Mouse (Mus musculus) cerebellum, adult 8-10 months (tissue): ENCODE measurements around the gene Gm10309.
"Not testable (repeated sequence)": the region's sequence is repeated elsewhere in the genome, so short reads cannot be mapped to it uniquely, and the experiment has no call there.

Experiments used
- DNase-seq: peaks from one replicate; pipeline ENCODE4 v3.0.0; 2022

Gm10309 gene

DNA sequence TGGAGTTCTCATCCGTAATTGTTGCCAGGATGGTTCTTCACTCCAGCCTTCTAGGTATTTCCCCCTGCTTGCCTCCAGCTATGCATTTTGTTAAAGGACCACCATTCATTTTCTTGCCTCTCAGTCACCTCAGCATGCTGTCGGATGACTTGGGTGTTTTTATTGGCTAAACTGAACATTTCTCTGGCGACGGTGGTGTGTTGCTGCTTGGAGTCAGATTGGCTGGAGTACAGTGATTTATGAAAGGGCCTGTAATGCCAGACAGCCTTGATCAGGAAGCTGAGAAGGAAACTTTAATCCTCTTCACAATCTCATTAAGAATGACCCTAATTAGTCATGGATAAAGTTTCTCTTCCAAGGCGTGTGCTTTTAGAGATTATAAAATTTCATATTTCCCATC, 4.8 kb upstream of the Gm10309 start:
- no peak for DNase-seq

DNA sequence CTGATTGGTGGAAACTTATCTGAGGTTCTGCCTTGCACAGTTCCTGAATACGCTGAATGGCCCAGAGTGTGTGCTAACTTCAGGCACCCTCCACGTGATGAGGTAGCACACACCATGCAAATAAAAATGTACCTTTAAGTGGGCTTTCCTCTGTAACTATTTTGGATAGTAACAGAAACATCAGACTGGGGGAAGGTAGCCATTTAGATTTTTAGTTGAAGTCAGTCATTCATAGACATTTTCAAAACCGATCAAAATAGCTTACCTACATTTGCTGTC, 3.1 kb upstream of the Gm10309 start:
- DNase-seq: no peak

DNA sequence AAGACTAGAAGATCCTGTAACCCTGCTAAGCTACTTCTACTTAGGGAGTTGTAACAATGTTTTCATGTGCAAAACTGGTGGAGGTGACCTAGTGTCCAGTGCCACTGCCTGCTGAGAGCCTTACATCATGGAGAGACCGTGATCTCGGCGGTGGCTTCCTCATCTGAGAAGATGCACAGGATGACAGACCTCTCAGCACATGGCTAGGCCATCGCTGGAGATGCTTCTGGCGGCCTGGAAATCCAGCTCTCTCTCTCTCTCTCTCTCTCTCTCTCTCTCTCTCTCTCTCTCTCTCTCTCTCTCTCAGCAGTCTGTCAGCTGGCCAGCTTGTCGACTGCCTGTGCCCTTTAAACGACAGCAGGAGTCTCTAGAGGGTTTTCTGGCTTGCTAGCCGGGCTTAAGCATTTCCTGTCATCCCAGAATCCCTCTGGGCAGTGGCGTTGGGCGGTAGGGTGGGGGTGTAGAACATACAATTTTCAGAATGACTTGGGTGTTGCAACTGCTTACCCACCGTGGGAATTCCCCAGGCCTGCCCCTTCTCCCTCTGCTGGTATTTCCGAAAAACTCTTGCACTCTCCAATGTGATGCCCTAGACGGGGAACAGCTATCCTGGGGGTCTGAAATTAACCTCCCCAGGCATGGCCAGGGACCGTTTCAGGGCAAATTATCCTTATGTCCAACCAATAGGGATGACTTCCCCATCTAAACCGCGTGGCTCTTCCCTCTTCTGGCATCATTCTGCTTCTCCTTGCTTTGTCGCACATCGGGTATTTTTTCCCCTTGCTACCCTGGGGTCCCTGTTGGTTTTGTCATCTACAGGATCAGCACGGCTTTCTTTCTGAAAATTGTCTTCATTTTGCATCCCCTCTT, 2.5 kb upstream of the Gm10309 start:
- no peak for DNase-seq

- DNase-seq: no peak
These were observed 1.8 kb upstream of the Gm10309 start for GRCm38 (mm10) chr17:86506881-86507280.

DNA sequence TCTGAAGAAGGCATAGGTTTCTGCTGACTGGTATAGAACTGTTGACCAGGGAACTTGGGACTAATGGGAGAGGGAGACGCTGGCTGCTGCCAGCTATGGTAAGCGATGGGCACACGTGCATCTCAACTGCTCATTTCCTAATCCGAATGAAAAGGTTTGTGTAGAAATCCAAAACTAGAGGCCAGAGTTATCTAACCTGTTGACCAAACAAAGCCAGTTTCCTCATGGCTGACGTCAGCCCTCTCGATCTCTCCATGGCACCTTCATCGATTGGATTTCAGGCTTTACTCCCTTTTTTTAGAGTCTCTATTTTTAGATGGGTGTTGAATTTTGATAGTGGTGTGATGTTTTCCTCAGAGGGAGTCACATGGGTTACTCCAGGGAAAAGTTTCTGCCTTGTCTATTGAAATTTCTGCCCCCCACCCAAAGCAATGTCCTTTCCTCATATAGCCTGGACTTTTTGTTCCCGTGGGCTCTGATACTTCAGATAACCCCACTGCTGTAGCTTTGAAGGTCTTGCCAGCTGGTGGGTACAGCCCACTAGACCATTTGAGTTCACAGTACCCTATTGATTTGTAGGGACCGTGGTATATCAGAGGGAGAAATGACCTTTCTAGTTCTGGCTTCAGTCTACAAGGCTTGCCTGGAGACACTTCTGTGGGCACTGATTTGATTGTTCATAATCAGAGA, 1.7 kb downstream of the Gm10309 start:
- no peak for DNase-seq

DNA sequence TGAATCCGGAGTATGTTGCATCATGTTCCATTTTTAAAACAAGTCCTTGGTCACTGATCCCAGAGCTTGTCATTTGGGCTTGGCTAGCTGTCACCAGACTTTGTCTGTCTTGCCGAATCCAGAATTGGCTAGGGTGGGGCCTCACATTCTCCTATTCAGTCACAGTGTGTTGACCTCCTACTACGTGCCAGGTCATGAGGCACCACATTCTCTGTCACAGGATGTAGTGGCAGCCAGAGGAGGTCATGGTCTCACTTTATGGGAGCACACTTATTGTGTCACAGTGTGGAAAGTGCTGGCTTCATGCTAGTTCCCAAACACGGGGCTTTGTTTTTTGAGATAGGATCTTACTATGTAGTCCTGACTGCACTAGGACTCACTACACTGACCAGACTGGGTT, 3.6 kb downstream of the Gm10309 start:
- no peak for DNase-seq

GRCm38 (mm10) chr17:86499359-86500045, 5.5 kb downstream of the Gm10309 start:
- DNase-seq: no peak

- DNase-seq: no peak
These were observed 7.7 kb downstream of the Gm10309 start for GRCm38 (mm10) chr17:86497302-86497701.

DNA sequence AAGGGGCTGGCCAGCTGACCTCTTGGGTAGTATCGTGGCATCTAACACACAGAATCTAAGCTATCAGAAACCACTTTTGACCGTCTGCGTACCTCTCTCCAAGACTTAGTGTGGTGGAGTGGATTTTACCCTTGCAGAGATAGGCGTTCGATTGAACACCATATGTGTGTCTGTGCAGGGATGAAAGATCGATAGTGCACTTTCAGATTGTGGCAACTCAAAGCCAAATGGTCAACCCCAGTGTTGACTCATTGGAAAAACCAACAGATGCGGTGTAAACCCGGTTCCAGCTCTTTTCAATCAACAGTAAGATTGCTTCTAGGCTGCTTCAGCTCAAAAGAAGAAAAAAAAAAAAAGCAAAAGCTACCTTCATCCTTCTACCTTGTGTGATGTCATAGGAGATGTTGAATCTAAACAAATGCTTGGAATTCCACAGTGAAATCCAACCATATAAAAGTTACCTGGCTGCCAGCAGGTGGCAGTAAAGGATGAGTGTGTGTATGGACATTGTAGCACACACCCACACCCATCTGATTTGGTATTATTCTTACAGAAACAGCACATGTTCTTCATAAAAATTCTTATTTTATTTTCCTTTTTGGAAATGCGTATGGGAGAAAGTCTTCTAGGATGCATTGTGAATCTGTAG, 8.8 kb downstream of the Gm10309 start:
- DNase-seq: peak; percentile 32

DNA sequence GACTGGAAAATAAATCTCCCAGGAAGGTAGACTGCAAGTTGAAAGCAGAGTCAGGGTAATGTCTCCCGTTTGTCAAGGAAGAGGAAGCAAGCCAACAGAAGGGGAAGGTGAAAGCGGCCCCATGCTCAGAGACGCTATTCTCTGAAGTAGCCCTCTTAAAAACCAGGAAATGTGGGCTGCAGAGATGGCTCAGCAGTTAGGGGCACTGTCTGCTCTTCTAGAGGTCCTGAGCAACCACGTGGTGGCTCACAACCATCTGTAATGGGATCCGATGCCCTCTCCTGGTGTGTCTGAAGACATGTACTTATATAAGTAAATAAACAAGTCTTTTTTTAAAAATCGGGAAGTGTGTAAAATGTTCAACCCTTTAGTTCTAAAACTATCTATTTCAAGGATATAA, 10.1 kb downstream of the Gm10309 start:
- no peak for DNase-seq

- DNase-seq: no peak
These were observed 10.5 kb downstream of the Gm10309 start for GRCm38 (mm10) chr17:86494494-86494893.

DNA sequence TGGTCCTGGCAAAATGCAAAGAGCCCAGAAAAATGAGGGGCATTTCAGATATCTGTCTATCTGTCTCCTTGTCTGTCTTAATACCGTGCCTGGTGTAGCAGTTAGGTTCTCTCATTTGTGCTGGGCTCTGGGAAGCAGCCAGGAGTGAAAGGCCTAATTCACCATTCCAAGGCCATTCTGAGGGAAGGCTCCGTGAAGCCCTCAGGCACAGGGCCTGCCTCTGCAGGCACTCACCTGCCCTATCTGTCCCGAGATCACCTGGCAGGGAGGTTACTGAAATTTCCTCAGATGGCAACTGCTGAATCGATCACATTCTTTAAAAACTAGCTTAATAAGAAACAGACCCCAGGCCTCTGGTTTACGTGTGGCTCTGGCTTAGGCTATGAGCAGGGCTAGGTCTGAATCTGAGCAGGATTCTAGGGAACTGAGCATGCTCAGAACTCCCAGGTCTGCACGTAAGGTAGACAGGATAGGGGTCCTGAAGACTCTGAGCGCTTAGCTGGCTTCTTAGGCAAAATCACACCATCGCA, 11.1 kb downstream of the Gm10309 start:
- no peak for DNase-seq

DNA sequence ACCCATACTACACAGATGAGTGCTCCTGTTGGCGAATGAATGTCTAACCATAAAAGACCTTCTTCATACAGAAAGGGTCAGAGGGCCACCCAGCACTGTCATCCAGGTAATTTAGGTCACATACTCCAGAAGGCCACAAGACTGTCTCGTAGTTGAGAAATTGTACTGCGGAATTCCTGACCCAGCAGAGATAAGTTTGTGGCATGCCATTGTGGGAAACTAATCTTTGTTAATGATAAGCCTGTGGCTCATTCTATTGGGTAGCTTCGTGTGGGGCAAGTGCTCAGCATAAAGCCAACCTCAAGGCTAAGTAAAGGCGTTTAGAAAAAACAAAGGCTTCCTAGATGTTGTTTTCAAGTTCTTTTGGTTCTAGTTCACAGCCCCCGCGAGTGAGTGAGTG, 12.7 kb downstream of the Gm10309 start:
- no peak for DNase-seq

DNA sequence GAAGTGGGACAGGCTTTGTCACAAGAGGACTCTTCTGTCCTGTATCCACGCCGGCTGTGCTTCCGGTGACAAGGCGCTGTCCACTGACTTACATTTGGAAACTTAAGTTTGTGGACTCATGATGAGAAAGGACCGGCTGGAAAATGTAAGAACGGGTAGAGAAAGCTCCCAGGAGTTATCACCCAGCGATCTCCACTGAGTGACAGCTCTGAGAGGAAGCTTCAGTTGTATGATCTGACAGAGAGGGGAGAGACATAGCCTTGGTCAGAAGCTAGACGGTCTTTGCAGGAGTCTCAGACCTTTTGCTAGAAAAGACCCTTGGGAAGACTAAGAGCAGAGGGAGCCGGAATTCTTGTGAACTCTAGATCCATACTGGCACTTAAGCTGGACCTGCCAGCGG, 15.2 kb downstream of the Gm10309 start:
- DNase-seq: no peak

- DNase-seq: no peak
These were observed 17.6 kb downstream of the Gm10309 start for GRCm38 (mm10) chr17:86487450-86487849.

GRCm38 (mm10) chr17:86486657-86487056, 18.4 kb downstream of the Gm10309 start:
- DNase-seq: no peak

- DNase-seq: peak; percentile 76
These were observed 20.8 kb downstream of the Gm10309 start for GRCm38 (mm10) chr17:86484087-86484737.

DNA sequence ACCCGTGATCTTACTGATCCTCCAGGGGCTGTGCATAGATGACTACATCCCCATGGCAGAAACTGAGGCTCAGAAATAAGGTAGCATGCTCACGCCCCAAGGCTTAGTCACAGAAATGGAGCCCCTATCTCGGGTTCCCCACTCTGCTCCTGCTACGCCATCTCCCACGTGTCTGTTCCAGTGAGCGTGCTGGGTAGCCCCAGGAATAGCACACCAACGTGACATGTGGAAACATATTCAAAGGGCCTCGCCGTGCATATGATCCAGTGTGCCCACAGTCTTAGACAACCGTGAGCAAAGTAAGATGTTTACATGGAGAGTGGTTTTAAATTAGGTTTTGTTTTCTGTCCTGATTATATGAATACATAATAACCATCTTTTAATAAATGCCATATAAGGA, 22.4 kb downstream of the Gm10309 start:
- no peak for DNase-seq

- no peak for DNase-seq
These were observed 25.6 kb downstream of the Gm10309 start for GRCm38 (mm10) chr17:86479406-86479805.

DNA sequence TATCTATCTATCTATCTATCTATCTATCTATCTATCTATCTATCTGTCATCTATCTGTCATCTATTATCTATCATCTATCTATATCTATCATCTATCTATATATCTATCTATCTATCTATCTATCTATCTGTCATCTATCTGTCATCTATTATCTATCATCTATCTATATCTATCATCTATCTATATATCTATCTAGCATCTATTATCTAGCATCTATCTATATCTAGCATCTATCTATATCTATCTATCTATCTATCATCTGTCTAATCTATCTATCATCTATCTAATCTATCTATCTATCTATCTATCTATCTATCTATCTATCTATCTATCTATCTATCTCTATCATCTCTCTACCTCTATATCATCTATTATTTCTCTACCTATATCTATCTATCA, 27.6 kb downstream of the Gm10309 start:
- DNase-seq: not testable (repeated sequence)

- DNase-seq: no peak
These were observed 28.4 kb downstream of the Gm10309 start for GRCm38 (mm10) chr17:86476674-86477073.

- DNase-seq: peak; percentile 81
These were observed 33.3 kb downstream of the Gm10309 start for GRCm38 (mm10) chr17:86471684-86472083.

- DNase-seq: no peak
These were observed 34.9 kb downstream of the Gm10309 start for GRCm38 (mm10) chr17:86470160-86470559.
